Mouse (Mus musculus) myocyte (in vitro differentiated cells): ENCODE data around the gene Gpr158. TPM values are rescaled to one million over a fixed set of nuclear protein-coding genes. Genes with fewer than 3 reads are reported as not detected.

Experiments
- H3K27me3 ChIP-seq: one replicate; pipeline ENCODE4 v1.6.1; 2011; ENCODE audit not compliant: control insufficient read depth, insufficient read depth, insufficient read length
- H3K36me3 ChIP-seq: one replicate; pipeline ENCODE4 v1.6.1; 2011; ENCODE audit not compliant: control insufficient read depth, insufficient read depth
- H3K4me2 ChIP-seq: one replicate; pipeline ENCODE4 v1.6.1; 2011; ENCODE audit warnings: low read depth, control low read depth
- H3K4me3 ChIP-seq: one replicate; pipeline ENCODE4 v1.5.1; 2011; ENCODE audit warnings: mild to moderate bottlenecking, control low read depth, moderate library complexity
- H3K79me2 ChIP-seq: one replicate; pipeline ENCODE4 v1.6.1; 2011; ENCODE audit not compliant: control insufficient read depth, insufficient read depth
- H3ac ChIP-seq: one replicate; pipeline ENCODE4 v1.6.1; 2011; ENCODE audit not compliant: control insufficient read depth, insufficient read length
- CEBPB ChIP-seq: IDR thresholded peaks from 2 replicates; pipeline ENCODE4 v1.6.1; 2011; ENCODE audit warnings: mild to moderate bottlenecking, moderate library complexity; ENCODE audit not compliant: poor library complexity, insufficient read depth, severe bottlenecking
- E2F4 ChIP-seq: IDR thresholded peaks from one replicate; pipeline ENCODE4 v1.6.1; 2011; ENCODE audit warnings: mild to moderate bottlenecking, control low read depth, moderate library complexity; ENCODE audit not compliant: insufficient read depth
- MAX ChIP-seq: IDR thresholded peaks from one replicate; pipeline ENCODE4 v1.6.1; 2011; ENCODE audit warnings: low read depth, mild to moderate bottlenecking, control low read depth
- MYOD1 ChIP-seq, 3 experiments: IDR thresholded peaks; one replicate each; pipeline ENCODE4 v1.6.1; 2011; ENCODE audit warnings: control low read depth in 2 of 3, low read depth in 2 of 3, mild to moderate bottlenecking in 2 of 3, moderate library complexity in 1 of 3; ENCODE audit not compliant: insufficient read length in 2 of 3, control insufficient read depth in 1 of 3
- MYOG ChIP-seq, 3 experiments: IDR thresholded peaks; one replicate each; pipeline ENCODE4 v1.6.1; 2011; ENCODE audit warnings: control low read depth in 2 of 3, low read depth in 2 of 3, mild to moderate bottlenecking in 2 of 3; ENCODE audit not compliant: insufficient read length in 2 of 3, control insufficient read depth in 1 of 3, insufficient read depth in 1 of 3
- POLR2A ChIP-seq: IDR thresholded peaks from one replicate; pipeline ENCODE4 v1.6.1; 2011; ENCODE audit warnings: low read depth, mild to moderate bottlenecking, control low read depth, moderate library complexity; ENCODE audit not compliant: insufficient read length
- POLR2AphosphoS2 ChIP-seq: IDR thresholded peaks from one replicate; pipeline ENCODE4 v1.6.1; 2011; ENCODE audit warnings: low read depth, control low read depth; ENCODE audit not compliant: insufficient read length
- REST ChIP-seq: IDR thresholded peaks from one replicate; pipeline ENCODE4 v1.6.1; 2011; ENCODE audit warnings: mild to moderate bottlenecking, control low read depth, moderate library complexity; ENCODE audit not compliant: insufficient read depth, insufficient read length
- SRF ChIP-seq: IDR thresholded peaks from one replicate; pipeline ENCODE4 v1.6.1; 2011; ENCODE audit warnings: low read depth; ENCODE audit not compliant: control insufficient read depth, insufficient read length
- TCF12 ChIP-seq: IDR thresholded peaks from one replicate; pipeline ENCODE4 v1.6.1; 2011; ENCODE audit warnings: mild to moderate bottlenecking, control low read depth; ENCODE audit not compliant: poor library complexity, insufficient read depth, severe bottlenecking
- TCF3 ChIP-seq: IDR thresholded peaks from one replicate; pipeline ENCODE4 v1.6.1; 2011; ENCODE audit warnings: low read depth, control low read depth; ENCODE audit not compliant: insufficient read length
- USF1 ChIP-seq: IDR thresholded peaks from one replicate; pipeline ENCODE4 v1.6.1; 2011; ENCODE audit warnings: low read depth, mild to moderate bottlenecking, control low read depth, moderate library complexity
- polyA plus RNA-seq: library from polyadenylated mRNA; unstranded; fragments of >200 nt; fragmentation: generic; extraction: Trizol; gene quantifications from one replicate; pipeline ENCODE4 v1.2.1, GENCODE M21; 2012; ENCODE audit warnings: missing spikeins

Gene Gpr158
- polyA plus RNA-seq, 1 experiment: not detected

- Histone ChIP-seq H3K27me3 (no peaks in the 10 kb centered on the region), H3K4me3 (no peak overlapping the region), H3ac (no peak overlapping the region), H3K79me2 (no peaks in the 10 kb centered on the region), H3K4me2 (no peak overlapping the region), H3K36me3 (no peaks in the 10 kb centered on the region)
- TF ChIP-seq USF1 (no peak), REST (no peak), POLR2A (no peak), E2F4 (no peak)
Measured at GRCm38 (mm10) chr2:21530750-21531149, 163.4 kb downstream of the Gpr158 start.

- TF ChIP-seq CEBPB (no peak), POLR2AphosphoS2 (no peak), REST (no peak), USF1 (no peak), TCF3 (no peak), TCF12 (no peak), SRF (no peak), E2F4 (no peak), MYOD1 (IDR thresholded peaks at IDR 0.05; ENCODE audit: control insufficient read depth in 1 of 3, insufficient read length in 2 of 3, low read depth in 2 of 3) (no peak), MYOG (IDR thresholded peaks at IDR 0.05; ENCODE audit: control insufficient read depth in 1 of 3, insufficient read depth in 1 of 3, insufficient read length in 2 of 3, low read depth in 2 of 3) (no peak), MAX (no peak)
- Histone ChIP-seq H3K27me3 (no peaks in the 10 kb centered on the region), H3K79me2 (no peaks in the 10 kb centered on the region), H3K4me2 (no peak overlapping the region), H3ac (no peak overlapping the region), H3K4me3 (no peak overlapping the region), H3K36me3 (no peaks in the 10 kb centered on the region)
Measured at GRCm38 (mm10) chr2:21619180-21619579, 251.8 kb downstream of the Gpr158 start.

- Histone ChIP-seq H3K4me3 (no peak overlapping the region), H3K4me2 (no peak overlapping the region), H3K79me2 (no peaks in the 10 kb centered on the region), H3K27me3 (no peaks in the 10 kb centered on the region), H3ac (no peak overlapping the region), H3K36me3 (no peaks in the 10 kb centered on the region)
- TF ChIP-seq E2F4 (no peak), SRF (no peak), POLR2A (no peak), CEBPB (no peak), TCF12 (no peak), MAX (no peak), REST (no peak), POLR2AphosphoS2 (no peak), MYOD1 (IDR thresholded peaks at IDR 0.05; ENCODE audit: control insufficient read depth in 1 of 3, insufficient read length in 2 of 3, low read depth in 2 of 3) (no peak)
Measured at GRCm38 (mm10) chr2:21632136-21632535, 264.8 kb downstream of the Gpr158 start.

- H3K36me3 ChIP-seq: no peaks in the 10 kb centered on the region
- no peaks in the 10 kb centered on the region for H3K27me3 ChIP-seq
- H3ac ChIP-seq: no peak overlapping the region
- H3K4me3 ChIP-seq: no peak overlapping the region
- H3K4me2 ChIP-seq: no peak overlapping the region
- TF ChIP-seq MYOD1 (IDR thresholded peaks at IDR 0.05; ENCODE audit: control insufficient read depth in 1 of 3, insufficient read length in 2 of 3, low read depth in 2 of 3) (no peak), REST (no peak), MAX (no peak), USF1 (no peak), CEBPB (no peak), SRF (no peak), TCF3 (no peak), POLR2AphosphoS2 (no peak), MYOG (IDR thresholded peaks at IDR 0.05; ENCODE audit: control insufficient read depth in 1 of 3, insufficient read depth in 1 of 3, insufficient read length in 2 of 3, low read depth in 2 of 3) (no peak)
- H3K79me2 ChIP-seq: no peaks in the 10 kb centered on the region
Measured at GRCm38 (mm10) chr2:21665721-21666120, 298.4 kb downstream of the Gpr158 start.

GRCm38 (mm10) chr2:21676084-21676838 is 308.9 kb downstream of the Gpr158 start:
- H3K79me2 ChIP-seq: no peaks in the 10 kb centered on the region
- no peaks in the 10 kb centered on the region for H3K27me3 ChIP-seq
- no peak overlapping the region for H3K4me2 ChIP-seq
- no peak overlapping the region for H3ac ChIP-seq
- TF ChIP-seq E2F4 (no peak), USF1 (no peak), CEBPB (no peak), POLR2AphosphoS2 (no peak), SRF (no peak), MYOG (IDR thresholded peaks at IDR 0.05; ENCODE audit: control insufficient read depth in 1 of 3, insufficient read depth in 1 of 3, insufficient read length in 2 of 3, low read depth in 2 of 3) (no peak), REST (no peak), TCF12 (no peak), TCF3 (no peak), MAX (no peak), POLR2A (no peak), MYOD1 (IDR thresholded peaks at IDR 0.05; ENCODE audit: control insufficient read depth in 1 of 3, insufficient read length in 2 of 3, low read depth in 2 of 3) (no peak)
- no peaks in the 10 kb centered on the region for H3K36me3 ChIP-seq
- no peak overlapping the region for H3K4me3 ChIP-seq
